ENCODE assay signal across 9 mouse cellular contexts in the genomic region with DNA sequence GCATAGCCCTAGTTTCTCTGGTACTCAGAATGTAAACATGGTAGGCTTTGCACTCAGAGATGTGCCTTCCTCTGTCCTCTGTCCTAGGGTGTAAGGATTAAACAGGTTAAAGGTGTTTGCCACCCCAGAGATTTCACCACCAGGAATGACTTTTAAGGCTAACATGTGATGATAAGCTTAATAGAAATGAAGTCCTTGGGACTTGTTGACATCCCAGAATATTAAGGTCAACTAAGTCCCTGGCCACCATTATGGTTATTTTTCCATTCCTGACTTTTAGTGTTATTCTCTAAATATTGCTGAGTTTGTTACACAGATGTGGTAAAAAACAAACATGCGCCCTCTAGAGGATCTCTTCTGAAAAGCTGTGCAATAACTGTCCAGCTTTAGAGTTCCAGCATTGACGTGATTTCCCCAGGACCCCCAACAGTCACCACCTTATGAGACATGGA.
DNase-seq lines count a peak whose midpoint lies in the region; ATAC-seq and TF ChIP-seq lines count a peak whose summit lies in the region.
"Had no signal": no experiment of that assay in that cellular context is flagged by ENCODE, and none has a peak within 500 bp of the region (broad histone marks: within the 10 kb centered on the region; RNA-seq: fewer than 3 reads in every experiment).

No protein-coding gene starts in this region.

- no peaks in the 10 kb centered on the region for H3K9me3 ChIP-seq in G1E (replicated peaks)
- H3K9me3 ChIP-seq in intestine, postnatal 0 days (ENCODE audit: control insufficient read depth), result no peaks in the 10 kb centered on the region
- no peaks in the 10 kb centered on the region for H3K9me3 ChIP-seq in stomach, postnatal 0 days (ENCODE audit: control insufficient read depth, low read length)
- H3K9me3 ChIP-seq: liver, embryonic 13.5 days had no signal

- H3K4me3 ChIP-seq in left cerebral cortex, adult 2 months, result no peak overlapping the region
- no peak overlapping the region for H3K4me3 ChIP-seq in G1E (ENCODE audit: low read depth, low read length)
- no peak overlapping the region for H3K4me3 ChIP-seq in intestine, postnatal 0 days (ENCODE audit: low read depth, low read length)
- H3K4me3 ChIP-seq in stomach, postnatal 0 days (ENCODE audit: low read depth, low read length), result no peak overlapping the region
- H3K4me3 ChIP-seq: liver, embryonic 13.5 days had no signal

- intact Hi-C loops in left cerebral cortex, adult 2 months (cut with DNase I), result loop anchor here (10.0 kb wide), 1 partner anchor 734 kb away; no protein-coding TSS in a partner anchor
- intact Hi-C loops in left cerebral cortex, postnatal 36 days (cut with DNase I), result no loop called here

- no peak for DNase-seq in left cerebral cortex, adult 2 months (ENCODE audit: extremely low spot score in 1 of 2, low spot score in 2 of 2)
- no peak for DNase-seq in left cerebral cortex, postnatal 36 days (ENCODE audit: low spot score in 2 of 2)
- DNase-seq in G1E (ENCODE audit: low spot score), result no peak
- DNase-seq in c-Kit-positive CD71-positive TER-119-positive erythroid progenitor cells, embryonic 14.5 days (ENCODE audit: low spot score), result peak; percentile 57
- no peak for DNase-seq in stomach, postnatal 0 days (ENCODE audit: low spot score)
- no peak for DNase-seq in adrenal gland, adult 18-20 months (ENCODE audit: low spot score in 2 of 2)
- DNase-seq in left cerebral cortex, adult 9 months (ENCODE audit: low spot score in 2 of 2), result no peak
- DNase-seq: liver, embryonic 13.5 days had no signal

- WGBS in intestine, postnatal 0 days, result 18% methylated on average over 2 of the region's 2 CpGs
- WGBS in stomach, postnatal 0 days, result 26% methylated on average over 2 of the region's 2 CpGs

- H3K27me3 ChIP-seq in G1E (ENCODE audit: insufficient read depth, low read length), result no peaks in the 10 kb centered on the region
- no peaks in the 10 kb centered on the region for H3K27me3 ChIP-seq in intestine, postnatal 0 days (replicated peaks; ENCODE audit: control insufficient read depth, insufficient read depth, low read length)
- no peaks in the 10 kb centered on the region for H3K27me3 ChIP-seq in stomach, postnatal 0 days (ENCODE audit: control insufficient read depth, insufficient read depth, low read length)
- H3K27me3 ChIP-seq: liver, embryonic 13.5 days had no signal

- ATAC-seq in G1E (ENCODE audit: extremely low read depth, insufficient number of reproducible peaks, low FRiP score, poor library complexity, severe bottlenecking), result no peak
- no peak for ATAC-seq in intestine, postnatal 0 days
- no peak for ATAC-seq in stomach, postnatal 0 days (ENCODE audit: low FRiP score, low TSS enrichment)

- no peak overlapping the region for H3K27ac ChIP-seq in left cerebral cortex, adult 2 months
- H3K27ac ChIP-seq in intestine, postnatal 0 days (ENCODE audit: low read depth, low read length), result no peak overlapping the region
- H3K27ac ChIP-seq in stomach, postnatal 0 days (replicated peaks), result no peak overlapping the region
- H3K27ac ChIP-seq: liver, embryonic 13.5 days had no signal

- H3K9ac ChIP-seq in intestine, postnatal 0 days (ENCODE audit: low read depth, low read length), result no peak overlapping the region
- no peak overlapping the region for H3K9ac ChIP-seq in stomach, postnatal 0 days (ENCODE audit: low read length)
- H3K9ac ChIP-seq: liver, embryonic 13.5 days had no signal

- H3K4me2 ChIP-seq in intestine, postnatal 0 days (replicated peaks; ENCODE audit: low read depth), result no peak overlapping the region
- no peak overlapping the region for H3K4me2 ChIP-seq in stomach, postnatal 0 days (replicated peaks; ENCODE audit: low read depth)
- H3K4me2 ChIP-seq: liver, embryonic 13.5 days had no signal

- H3K4me1 ChIP-seq in G1E (ENCODE audit: insufficient read depth, low read depth, low read length), result peaks cover 60% of the 10 kb centered on the region
- H3K4me1 ChIP-seq in intestine, postnatal 0 days (replicated peaks; ENCODE audit: control insufficient read depth, insufficient read depth, low read length), result no peaks in the 10 kb centered on the region
- H3K4me1 ChIP-seq in stomach, postnatal 0 days (replicated peaks; ENCODE audit: control insufficient read depth, insufficient read depth), result no peaks in the 10 kb centered on the region

- H3K36me3 ChIP-seq in G1E (replicated peaks), result peaks cover 51% of the 10 kb centered on the region
- H3K36me3 ChIP-seq in intestine, postnatal 0 days (ENCODE audit: control insufficient read depth, insufficient read depth), result peaks cover 12% of the 10 kb centered on the region
- H3K36me3 ChIP-seq in stomach, postnatal 0 days (ENCODE audit: control insufficient read depth, insufficient read depth, low read length), result peaks cover 8% of the 10 kb centered on the region

- no peak for TF ChIP-seq EP300 in stomach, postnatal 0 days (optimal IDR thresholded peaks at IDR 0.05)

- peak; percentile 78 for TF ChIP-seq CTCF in left cerebral cortex, adult 2 months (IDR thresholded peaks at IDR 0.05)
- peak; percentile 17; the same call in 1 of the 2 replicates for TF ChIP-seq CTCF in G1E (IDR thresholded peaks at IDR 0.05; ENCODE audit: low read depth, low read length)
- TF ChIP-seq CTCF in intestine, postnatal 0 days (IDR thresholded peaks at IDR 0.05; ENCODE audit: low read depth), result peak; percentile 71
- peak; percentile 75 for TF ChIP-seq CTCF in stomach, postnatal 0 days (IDR thresholded peaks at IDR 0.05; ENCODE audit: low read depth)

Comparison
In these comparisons a context has a peak if more than half of its experiments do, and no peak if none do; other contexts are left out.
1. CTCF ChIP-seq: peak in every context shown above with its lines; median percentile 78 in left cerebral cortex, adult 2 months; 75 in stomach, postnatal 0 days; 71 in intestine, postnatal 0 days; 17 in G1E.